Mouse (Mus musculus) neural tube, embryonic 10.5 days (tissue): ENCODE data around the gene Gca.
"Not testable (repeated sequence)": the region's sequence is repeated elsewhere in the genome, so short reads cannot be mapped to it uniquely, and the experiment has no call there.

ENCODE experiments used
- DNase-seq: peaks from one replicate; pipeline ENCODE4 v3.0.0-alpha.2; 2017; ENCODE audit warnings: low spot score; ENCODE audit errors: extremely low spot score

Gene Gca

GRCm38 (mm10) chr2:62669848-62670247 is 5.8 kb downstream of the Gca start:
- no peak for DNase-seq

- DNase-seq, result no peak
These were observed 6.2 kb downstream of the Gca start for GRCm38 (mm10) chr2:62670301-62670700.

- DNase-seq, result no peak
These were observed 6.7 kb downstream of the Gca start for GRCm38 (mm10) chr2:62670767-62671166.

GRCm38 (mm10) chr2:62672788-62673187 is 8.7 kb downstream of the Gca start:
- no peak for DNase-seq

GRCm38 (mm10) chr2:62681667-62682066 is 17.6 kb downstream of the Gca start:
- no peak for DNase-seq

GRCm38 (mm10) chr2:62684989-62685595 is 21.0 kb downstream of the Gca start:
- DNase-seq, result no peak

- DNase-seq, result no peak
These were observed 21.8 kb downstream of the Gca start for GRCm38 (mm10) chr2:62685934-62686333.

GRCm38 (mm10) chr2:62706313-62706712 is 42.2 kb downstream of the Gca start:
- no peak for DNase-seq

GRCm38 (mm10) chr2:62709633-62710032 is 45.5 kb downstream of the Gca start:
- no peak for DNase-seq

- DNase-seq, result not testable (repeated sequence)
These were observed 50.3 kb downstream of the Gca start for GRCm38 (mm10) chr2:62714362-62714761.

GRCm38 (mm10) chr2:62715260-62715659 is 51.2 kb downstream of the Gca start:
- DNase-seq, result no peak

- no peak for DNase-seq
These were observed 53.2 kb downstream of the Gca start for GRCm38 (mm10) chr2:62717270-62717669.

- DNase-seq, result no peak
These were observed 54.3 kb downstream of the Gca start for GRCm38 (mm10) chr2:62718411-62718810.

GRCm38 (mm10) chr2:62725946-62726345 is 61.9 kb downstream of the Gca start:
- no peak for DNase-seq

- no peak for DNase-seq
These were observed 63.6 kb downstream of the Gca start for GRCm38 (mm10) chr2:62727732-62728131.

- DNase-seq, result no peak
These were observed 66.6 kb downstream of the Gca start for GRCm38 (mm10) chr2:62730671-62731070.

- no peak for DNase-seq
These were observed 79.0 kb downstream of the Gca start for GRCm38 (mm10) chr2:62743098-62743497.
